In genomic region chr4:121028659-121029392, GRCm38 (mm10) we compare ENCODE assay signal across 8 mouse cellular contexts. TPM values are rescaled to one million over a fixed set of nuclear protein-coding genes. Genes with fewer than 3 reads are reported as not detected.
A peak's percentile ranks its signal among the peaks of the same experiment; 100 is the strongest.
DNase-seq lines count a peak whose midpoint lies in the region; ATAC-seq and TF ChIP-seq lines count a peak whose summit lies in the region.

No protein-coding gene starts in this region.

- no peak overlapping the region for H3K4me3 ChIP-seq in cortical plate, adult 2 months (ENCODE audit: insufficient read depth, low read length)
- H3K4me3 ChIP-seq in stomach, postnatal 0 days (ENCODE audit: low read depth, low read length): no peak overlapping the region

- no peak for DNase-seq in frontal cortex, postnatal 25 days (ENCODE audit: low spot score in 2 of 2)
- peak; percentile 47 for DNase-seq in urinary bladder, postnatal 14 days (ENCODE audit: low spot score)
- DNase-seq in urinary bladder, adult 18-20 months (ENCODE audit: low spot score in 2 of 2): no peak
- DNase-seq in induced T-regulatory cell, adult 2 months (ENCODE audit: low read depth): peak; percentile 81
- DNase-seq in lung, postnatal 36 days: peak; percentile 70
- peak; percentile 62 for DNase-seq in stomach, postnatal 0 days (ENCODE audit: low spot score)

- 0 out of 2 replicates have a peak, but pooled peaks have one; percentile 52 for ATAC-seq in frontal cortex, adult (ENCODE audit: low TSS enrichment)
- no peak for ATAC-seq in stomach, postnatal 0 days (ENCODE audit: low FRiP score, low TSS enrichment)

- TF ChIP-seq CTCF in cortical plate, adult 2 months (IDR thresholded peaks at IDR 0.05; ENCODE audit: extremely low read depth, insufficient read depth, low read length): peak; percentile 51
- peak; percentile 92 for TF ChIP-seq CTCF in stomach, postnatal 0 days (IDR thresholded peaks at IDR 0.05; ENCODE audit: low read depth)

- no peaks in the 10 kb centered on the region for H3K27me3 ChIP-seq in stomach, postnatal 0 days (ENCODE audit: control insufficient read depth, insufficient read depth, low read length)

- H3K9ac ChIP-seq in stomach, postnatal 0 days (ENCODE audit: low read length): no peak overlapping the region

- no peak overlapping the region for H3K4me2 ChIP-seq in stomach, postnatal 0 days (replicated peaks; ENCODE audit: low read depth)

- TF ChIP-seq EP300 in stomach, postnatal 0 days (optimal IDR thresholded peaks at IDR 0.05): no peak

- H3K36me3 ChIP-seq in stomach, postnatal 0 days (ENCODE audit: control insufficient read depth, insufficient read depth, low read length): no peaks in the 10 kb centered on the region

- H3K4me1 ChIP-seq in cortical plate, adult 2 months (ENCODE audit: control insufficient read depth, insufficient read depth, low read length): no peaks in the 10 kb centered on the region
- H3K4me1 ChIP-seq in stomach, postnatal 0 days (replicated peaks; ENCODE audit: control insufficient read depth, insufficient read depth): no peaks in the 10 kb centered on the region

- TF ChIP-seq POLR2A in cortical plate, adult 2 months (IDR thresholded peaks at IDR 0.05; ENCODE audit: extremely low read depth, insufficient read depth, low read length): no peak

- WGBS in stomach, postnatal 0 days: 28% methylated on average over 14 of the region's 14 CpGs

- no peaks in the 10 kb centered on the region for H3K9me3 ChIP-seq in stomach, postnatal 0 days (ENCODE audit: control insufficient read depth, low read length)

- H3K27ac ChIP-seq in cortical plate, adult 2 months (ENCODE audit: insufficient read depth, low read length): no peak overlapping the region
- H3K27ac ChIP-seq in stomach, postnatal 0 days (replicated peaks): no peak overlapping the region

RNA-seq across cellular contexts. Expression of gene Col9a2, which starts 10.4 kb away (rescaled TPM):
- 5.3 and 5.6 TPM in 2 replicates for polyA plus RNA-seq in cortical plate, adult 2 months (2012; rRNA removed)
- polyA plus RNA-seq in stomach, postnatal 0 days (2015; fragmentation: Nextera tagmentation; extraction: Ambion mirVana): 5.7 and 7.6 TPM in 2 replicates

RNA-seq across cellular contexts. Expression of gene Smap2, which starts 11.8 kb away (rescaled TPM):
- 100 and 101 TPM in 2 replicates for polyA plus RNA-seq in cortical plate, adult 2 months (2012; rRNA removed)
- polyA plus RNA-seq in stomach, postnatal 0 days (2015; fragmentation: Nextera tagmentation; extraction: Ambion mirVana): 16.1 and 17.3 TPM in 2 replicates

Comparison
In these comparisons a context has a peak if more than half of its experiments do, and no peak if none do; other contexts are left out.
1. DNase-seq: peak in urinary bladder, postnatal 14 days (single experiment), induced T-regulatory cell, adult 2 months (single experiment), lung, postnatal 36 days (single experiment) and stomach, postnatal 0 days (single experiment); none in frontal cortex, postnatal 25 days (0 of 2) and urinary bladder, adult 18-20 months (0 of 2).